Mouse (Mus musculus) embryonic facial prominence, embryonic 12.5 days (tissue): ENCODE data around the gene Gfod2. TPM values are rescaled to one million over a fixed set of nuclear protein-coding genes. Genes with fewer than 3 reads are reported as not detected.

ENCODE experiments used
- ATAC-seq: fragments of 200-750 bp; cut with Nextera tagmentation; 2 replicates; pipeline ENCODE4 v1.8.0; 2017; ENCODE audit not compliant: insufficient number of reproducible peaks, insufficient read depth, low FRiP score, low TSS enrichment
- H3K27ac ChIP-seq: fragments of 300-500 bp; sonication (generic); 2 replicates; pipeline ENCODE4 v1.5.1; 2016; ENCODE audit warnings: mild to moderate bottlenecking
- H3K27me3 ChIP-seq: fragments of 300-500 bp; sonication (generic); 2 replicates; pipeline ENCODE4 v1.6.1; 2016; ENCODE audit warnings: mild to moderate bottlenecking, moderate library complexity
- H3K36me3 ChIP-seq: fragments of 300-500 bp; sonication (generic); 2 replicates; pipeline ENCODE4 v1.6.1; 2016; ENCODE audit warnings: mild to moderate bottlenecking
- H3K4me1 ChIP-seq: fragments of 300-500 bp; sonication (generic); 2 replicates; pipeline ENCODE4 v1.6.1; 2016
- H3K4me2 ChIP-seq: fragments of 300-500 bp; sonication (generic); replicated peaks from 2 replicates; pipeline ENCODE4 v1.6.1; 2016; ENCODE audit warnings: mild to moderate bottlenecking, moderate library complexity
- H3K4me3 ChIP-seq: fragments of 300-500 bp; sonication (generic); 2 replicates; pipeline ENCODE4 v1.5.1; 2016; ENCODE audit warnings: mild to moderate bottlenecking
- H3K9ac ChIP-seq: fragments of 300-500 bp; sonication (generic); 2 replicates; pipeline ENCODE4 v1.6.1; 2016; ENCODE audit warnings: mild to moderate bottlenecking, moderate library complexity
- H3K9me3 ChIP-seq: fragments of 300-500 bp; sonication (generic); 2 replicates; pipeline ENCODE4 v1.6.1; 2016; ENCODE audit warnings: mild to moderate bottlenecking, moderate library complexity
- WGBS: fragments of 180-500 bp; shearing (Covaris S2); methylation state at CpG from one replicate; pipeline ENCODE4 v1.1.7; 2016; 5-methylcytosine and 5-hydroxymethylcytosine counted together
- polyA plus RNA-seq: library from polyadenylated mRNA; unstranded; fragments of >200 nt; fragmentation: Nextera tagmentation; extraction: Ambion mirVana; gene quantifications from 2 replicates; pipeline ENCODE4 v1.2.1, GENCODE M21; 2016

Gene Gfod2
- polyA plus RNA-seq, 1 experiment from 2014 or later, result 30.2 TPM

GRCm38 (mm10) chr8:105753916-105754315 lies 4.5 kb downstream of the Gfod2 start:
- Histone ChIP-seq H3K4me1 (peaks cover 19% of the 10 kb centered on the region), H3K9me3 (no peaks in the 10 kb centered on the region), H3K4me2 (no peak overlapping the region), H3K4me3 (no peak overlapping the region), H3K36me3 (no peaks in the 10 kb centered on the region), H3K9ac (no peak overlapping the region), H3K27me3 (no peaks in the 10 kb centered on the region), H3K27ac (no peak overlapping the region)
- 64% methylated on average over 2 of the region's 2 CpGs for WGBS
- no peak for ATAC-seq

GRCm38 (mm10) chr8:105750606-105751005 lies 7.9 kb downstream of the Gfod2 start:
- H3K27ac ChIP-seq, result peak overlapping the region; percentile 36; the same call in 1 of the 2 replicates
- 9% methylated on average over 11 of the region's 11 CpGs for WGBS
- H3K9me3 ChIP-seq, result no peaks in the 10 kb centered on the region
- H3K27me3 ChIP-seq, result no peaks in the 10 kb centered on the region
- H3K4me2 ChIP-seq, result no peak overlapping the region; the same call in 1 of the 2 replicates
- no peak overlapping the region for H3K4me3 ChIP-seq
- ATAC-seq, result no peak
- peaks cover 16% of the 10 kb centered on the region for H3K4me1 ChIP-seq
- no peak overlapping the region for H3K9ac ChIP-seq
- H3K36me3 ChIP-seq, result 0 out of 2 replicates have a peak, but pooled peaks cover 2% of the 10 kb centered on the region

GRCm38 (mm10) chr8:105743301-105743700 lies 15.2 kb downstream of the Gfod2 start:
- H3K36me3 ChIP-seq, result 0 out of 2 replicates have a peak, but pooled peaks cover 2% of the 10 kb centered on the region
- no peak overlapping the region for H3K4me3 ChIP-seq
- WGBS, result 88% methylated on average over 4 of the region's 4 CpGs
- no peaks in the 10 kb centered on the region for H3K27me3 ChIP-seq
- no peak overlapping the region for H3K27ac ChIP-seq
- no peak overlapping the region for H3K9ac ChIP-seq
- no peaks in the 10 kb centered on the region for H3K9me3 ChIP-seq
- peaks cover 8% of the 10 kb centered on the region; the same call in 1 of the 2 replicates for H3K4me1 ChIP-seq
- no peak for ATAC-seq
- no peak overlapping the region for H3K4me2 ChIP-seq

GRCm38 (mm10) chr8:105739216-105739615 lies 19.2 kb downstream of the Gfod2 start:
- Histone ChIP-seq H3K4me1 (no peaks in the 10 kb centered on the region), H3K27me3 (no peaks in the 10 kb centered on the region), H3K9ac (no peak overlapping the region), H3K27ac (no peak overlapping the region), H3K4me2 (no peak overlapping the region), H3K36me3 (0 out of 2 replicates have a peak, but pooled peaks cover 5% of the 10 kb centered on the region), H3K9me3 (no peaks in the 10 kb centered on the region), H3K4me3 (no peak overlapping the region)
- 90% methylated on average over 5 of the region's 5 CpGs for WGBS
- ATAC-seq, result no peak

DNA sequence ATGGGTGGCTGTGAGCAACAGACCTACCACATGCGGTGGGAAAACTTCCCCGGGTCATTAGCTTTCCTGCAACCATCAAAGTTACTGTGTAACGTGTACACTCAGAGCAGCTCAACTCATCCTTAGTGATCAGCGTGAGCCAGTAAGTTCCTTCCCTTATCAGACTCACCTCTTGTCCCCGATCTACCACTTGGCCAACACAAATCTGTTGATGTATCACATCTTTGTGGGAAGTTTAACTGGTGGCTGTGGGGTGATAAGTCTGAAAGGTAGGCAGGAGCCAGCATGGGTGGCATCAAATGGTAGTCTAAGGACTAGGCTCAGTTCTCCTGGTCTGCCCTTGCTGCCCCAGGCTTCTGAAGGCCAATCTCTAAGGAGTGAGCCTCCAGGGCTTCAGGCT lies 26.3 kb downstream of the Gfod2 start:
- no peaks in the 10 kb centered on the region for H3K27me3 ChIP-seq
- peaks cover 14% of the 10 kb centered on the region for H3K36me3 ChIP-seq
- 91% methylated on average over 5 of the region's 5 CpGs for WGBS
- H3K4me1 ChIP-seq, result no peaks in the 10 kb centered on the region
- H3K27ac ChIP-seq, result no peak overlapping the region
- ATAC-seq, result no peak
- no peak overlapping the region for H3K4me2 ChIP-seq
- no peaks in the 10 kb centered on the region for H3K9me3 ChIP-seq
- no peak overlapping the region for H3K4me3 ChIP-seq
- H3K9ac ChIP-seq, result no peak overlapping the region

- H3K36me3 ChIP-seq, result peaks cover 36% of the 10 kb centered on the region
- no peak overlapping the region for H3K9ac ChIP-seq
- no peaks in the 10 kb centered on the region for H3K9me3 ChIP-seq
- H3K4me3 ChIP-seq, result no peak overlapping the region
- ATAC-seq, result no peak
- H3K4me1 ChIP-seq, result no peaks in the 10 kb centered on the region
- no peak overlapping the region for H3K27ac ChIP-seq
- H3K4me2 ChIP-seq, result no peak overlapping the region
- no peaks in the 10 kb centered on the region for H3K27me3 ChIP-seq
- 85% methylated on average over 18 of the region's 18 CpGs for WGBS
Observed at GRCm38 (mm10) chr8:105727397-105728124, 30.9 kb downstream of the Gfod2 start.

- no peaks in the 10 kb centered on the region for H3K4me1 ChIP-seq
- H3K9ac ChIP-seq, result no peak overlapping the region
- peaks cover 32% of the 10 kb centered on the region for H3K36me3 ChIP-seq
- no peaks in the 10 kb centered on the region for H3K27me3 ChIP-seq
- no peak overlapping the region for H3K27ac ChIP-seq
- ATAC-seq, result no peak
- no peaks in the 10 kb centered on the region for H3K9me3 ChIP-seq
- no peak overlapping the region for H3K4me3 ChIP-seq
- WGBS, result 74% methylated on average over 5 of the region's 5 CpGs
- H3K4me2 ChIP-seq, result no peak overlapping the region
Observed at GRCm38 (mm10) chr8:105725726-105726125, 32.7 kb downstream of the Gfod2 start.

DNA sequence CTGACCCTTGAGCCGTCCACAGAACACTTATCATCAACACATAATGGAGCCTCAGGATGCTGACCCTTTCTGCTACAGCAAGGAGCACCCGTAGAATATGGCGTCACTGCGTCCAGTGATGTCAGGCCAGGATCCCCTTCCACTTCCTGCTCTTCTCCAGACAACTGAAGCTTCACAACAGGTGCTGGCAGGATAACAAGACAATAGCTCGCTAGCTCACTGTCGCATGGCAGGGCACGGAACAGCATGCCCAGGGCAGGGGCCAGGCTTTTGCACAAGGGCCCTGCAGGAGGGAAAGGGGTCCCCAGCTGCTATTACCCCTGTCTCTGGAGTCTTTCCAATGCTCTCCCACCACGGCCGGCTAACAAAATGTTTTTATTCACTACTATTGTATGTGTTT lies 35.6 kb downstream of the Gfod2 start:
- no peaks in the 10 kb centered on the region for H3K27me3 ChIP-seq

DNA sequence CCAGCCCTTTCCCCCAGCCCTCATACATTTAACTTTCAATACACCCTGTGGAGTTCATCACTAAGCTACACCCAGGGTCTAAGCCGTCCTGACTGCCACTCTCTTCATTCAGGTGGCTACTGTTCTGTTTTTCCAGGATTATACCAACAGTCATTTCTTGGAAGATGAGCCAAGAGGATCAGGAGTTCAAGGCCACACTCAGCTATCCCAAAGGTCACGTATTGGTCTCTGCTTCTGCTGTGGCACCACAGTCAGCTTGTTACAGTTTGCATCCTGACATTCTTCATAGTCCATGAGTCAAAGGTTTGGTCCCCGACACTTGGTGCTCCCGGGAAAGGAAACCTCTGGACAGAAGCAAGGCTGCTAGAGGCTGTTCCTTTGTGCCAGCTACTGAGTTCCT lies 38.8 kb downstream of the Gfod2 start:
- Histone ChIP-seq H3K9me3 (no peaks in the 10 kb centered on the region), H3K36me3 (peaks cover 25% of the 10 kb centered on the region), H3K4me3 (no peak overlapping the region), H3K4me2 (no peak overlapping the region), H3K27me3 (no peaks in the 10 kb centered on the region), H3K27ac (no peak overlapping the region), H3K4me1 (no peaks in the 10 kb centered on the region), H3K9ac (no peak overlapping the region)
- 80% methylated on average over 4 of the region's 4 CpGs for WGBS
- ATAC-seq, result no peak

More for the DNA sequence above, 35.6 kb downstream of the Gfod2 start:
- no peak for ATAC-seq
- WGBS, result 88% methylated on average over 9 of the region's 9 CpGs
- Histone ChIP-seq H3K36me3 (peaks cover 29% of the 10 kb centered on the region), H3K9me3 (no peaks in the 10 kb centered on the region), H3K27ac (no peak overlapping the region), H3K4me2 (no peak overlapping the region), H3K4me3 (no peak overlapping the region), H3K9ac (no peak overlapping the region), H3K4me1 (no peaks in the 10 kb centered on the region)

DNA sequence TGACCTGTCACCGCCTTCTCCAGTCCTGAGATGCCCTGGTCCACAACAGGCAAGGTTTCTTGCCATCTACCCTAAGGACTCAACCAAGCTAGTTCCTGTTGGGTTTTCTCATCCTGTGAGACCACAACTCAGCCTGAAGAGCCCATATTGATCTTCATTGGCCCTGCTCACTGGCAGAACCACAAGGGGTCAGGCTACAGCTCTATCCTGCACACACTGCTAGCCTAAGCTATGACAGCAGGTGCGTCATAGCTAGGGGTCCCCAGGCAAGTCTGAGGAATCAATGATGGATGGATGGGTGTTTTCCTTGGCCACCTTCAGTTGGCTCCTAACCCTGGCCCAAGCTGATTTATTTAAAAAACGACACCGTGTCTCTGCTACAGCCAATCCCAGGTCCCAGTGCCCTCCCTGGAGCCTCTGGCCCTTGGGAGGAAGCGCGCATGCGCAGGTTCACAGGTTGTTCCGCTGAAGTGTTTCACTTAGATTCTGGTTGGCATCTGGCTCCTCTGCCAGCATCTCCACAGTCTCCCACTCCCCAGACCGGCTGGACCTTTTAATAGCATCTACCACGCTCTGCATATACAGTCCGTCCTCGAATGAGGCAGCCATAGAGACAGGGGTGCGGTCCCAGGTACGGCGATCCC lies 42.0 kb downstream of the Gfod2 start:
- H3K4me1 ChIP-seq, result no peaks in the 10 kb centered on the region
- H3K9ac ChIP-seq, result no peak overlapping the region
- H3K36me3 ChIP-seq, result peaks cover 16% of the 10 kb centered on the region
- 92% methylated on average over 15 of the region's 15 CpGs for WGBS
- ATAC-seq, result no peak
- H3K27me3 ChIP-seq, result no peaks in the 10 kb centered on the region
- no peaks in the 10 kb centered on the region for H3K9me3 ChIP-seq
- no peak overlapping the region for H3K4me3 ChIP-seq
- H3K27ac ChIP-seq, result no peak overlapping the region
- H3K4me2 ChIP-seq, result no peak overlapping the region

DNA sequence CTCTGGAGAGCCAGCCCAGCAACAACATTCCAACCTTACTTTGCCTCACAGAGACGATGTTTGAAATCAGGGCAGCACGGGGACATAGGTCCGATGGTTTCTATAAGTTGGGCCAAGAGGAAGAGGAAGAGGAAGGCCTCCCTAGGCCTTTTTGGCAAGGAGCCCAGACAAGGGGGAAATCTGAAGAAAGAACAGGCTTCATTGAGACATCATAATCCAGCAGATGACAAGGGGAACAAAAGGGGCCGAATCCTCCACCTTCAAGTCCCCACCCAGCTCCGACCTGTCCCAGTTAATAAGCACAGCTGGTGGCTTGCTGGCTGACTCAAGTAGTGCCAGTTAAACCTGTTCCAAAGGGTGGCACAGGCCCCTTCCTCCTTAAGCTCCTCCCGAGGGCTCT lies 43.4 kb downstream of the Gfod2 start:
- no peak for ATAC-seq

GRCm38 (mm10) chr8:105714139-105714538 lies 44.3 kb downstream of the Gfod2 start:
- Histone ChIP-seq H3K4me2 (no peak overlapping the region), H3K36me3 (peaks cover 16% of the 10 kb centered on the region), H3K4me3 (no peak overlapping the region), H3K27me3 (no peaks in the 10 kb centered on the region), H3K9ac (no peak overlapping the region), H3K4me1 (no peaks in the 10 kb centered on the region), H3K9me3 (no peaks in the 10 kb centered on the region), H3K27ac (no peak overlapping the region)
- 11% methylated on average over 3 of the region's 3 CpGs for WGBS
- no peak for ATAC-seq

More for the DNA sequence above, 43.4 kb downstream of the Gfod2 start:
- H3K4me2 ChIP-seq, result no peak overlapping the region
- H3K9ac ChIP-seq, result no peak overlapping the region
- WGBS, result 79% methylated on average over 6 of the region's 6 CpGs
- no peak overlapping the region for H3K27ac ChIP-seq
- no peaks in the 10 kb centered on the region for H3K9me3 ChIP-seq
- no peaks in the 10 kb centered on the region for H3K4me1 ChIP-seq
- no peaks in the 10 kb centered on the region for H3K27me3 ChIP-seq
- peaks cover 16% of the 10 kb centered on the region for H3K36me3 ChIP-seq
- H3K4me3 ChIP-seq, result no peak overlapping the region
